Mouse (Mus musculus): Measurements from ENCODE around the gene Kif2c. TPM values are rescaled to one million over a fixed set of nuclear protein-coding genes. Genes with fewer than 3 reads are reported as not detected.

Kif2c gene
- polyA plus RNA-seq, 1 experiment = 16.5 TPM

- Histone ChIP-seq H3K4me3 (ENCODE audit: control insufficient read depth, insufficient read depth, low read length) (no peak within 1 kb of the TSS), H3K27me3 (ENCODE audit: control insufficient read depth, insufficient read depth, low read length) (no peaks in the 10 kb centered on the region), H3K36me3 (ENCODE audit: control insufficient read depth, insufficient read depth, low read length) (no peaks in the 10 kb centered on the region), H3K27ac (ENCODE audit: control insufficient read depth, insufficient read depth, low read length) (peak within 1 kb of the TSS; percentile 86), H3K4me1 (replicated peaks; ENCODE audit: control insufficient read depth, insufficient read depth, low read length) (peaks cover 30% of the 10 kb centered on the region)
- WGBS = 82% methylated on average over 9 of the region's 9 CpGs
- TF ChIP-seq CTCF (IDR thresholded peaks at IDR 0.05; ENCODE audit: borderline replicate concordance, control insufficient read depth, extremely low read depth, insufficient read depth, low read length, poor library complexity) (no peak), POLR2A (IDR thresholded peaks at IDR 0.05; ENCODE audit: control insufficient read depth, extremely low read depth, insufficient read depth, low read length, poor library complexity) (no peak)
- no peak for DNase-seq
Measured at GRCm38 (mm10) chr4:117126675-117127290, 55.7 kb downstream of the Kif2c start, which contains the start of gene Tctex1d4. Gene Tctex1d4, plus strand, starts transcription at chr4:117126794.

GRCm38 (mm10) chr4:117125910-117126674 lies 56.3 kb downstream of the Kif2c start:
- peak; percentile 73 for DNase-seq
- H3K4me3 ChIP-seq (ENCODE audit: control insufficient read depth, insufficient read depth, low read length) = no peak overlapping the region

GRCm38 (mm10) chr4:117125348-117125909 lies 57.0 kb downstream of the Kif2c start, which contains the start of gene Btbd19:
Gene Btbd19, minus strand, starts transcription at chr4:117125725.
- Histone ChIP-seq H3K4me3 (ENCODE audit: control insufficient read depth, insufficient read depth, low read length) (no peak within 1 kb of the TSS), H3K27me3 (ENCODE audit: control insufficient read depth, insufficient read depth, low read length) (no peaks in the 10 kb centered on the region), H3K27ac (ENCODE audit: control insufficient read depth, insufficient read depth, low read length) (peak within 1 kb of the TSS; percentile 86), H3K4me1 (replicated peaks; ENCODE audit: control insufficient read depth, insufficient read depth, low read length) (peaks cover 30% of the 10 kb centered on the region), H3K36me3 (ENCODE audit: control insufficient read depth, insufficient read depth, low read length) (no peaks in the 10 kb centered on the region)
- TF ChIP-seq POLR2A (IDR thresholded peaks at IDR 0.05; ENCODE audit: control insufficient read depth, extremely low read depth, insufficient read depth, low read length, poor library complexity) = no peak
- TF ChIP-seq CTCF (IDR thresholded peaks at IDR 0.05; ENCODE audit: borderline replicate concordance, control insufficient read depth, extremely low read depth, insufficient read depth, low read length, poor library complexity) = no peak
- 67% methylated on average over 8 of the region's 8 CpGs for WGBS
- DNase-seq = no peak

More at GRCm38 (mm10) chr4:117125910-117126674, 56.3 kb downstream of the Kif2c start:
- no peaks in the 10 kb centered on the region for H3K36me3 ChIP-seq (ENCODE audit: control insufficient read depth, insufficient read depth, low read length)
- peak overlapping the region; percentile 86 for H3K27ac ChIP-seq (ENCODE audit: control insufficient read depth, insufficient read depth, low read length)
- no peak for TF ChIP-seq CTCF (IDR thresholded peaks at IDR 0.05; ENCODE audit: borderline replicate concordance, control insufficient read depth, extremely low read depth, insufficient read depth, low read length, poor library complexity)
- 54% methylated on average over 15 of the region's 15 CpGs for WGBS
- H3K4me1 ChIP-seq (replicated peaks; ENCODE audit: control insufficient read depth, insufficient read depth, low read length) = peaks cover 30% of the 10 kb centered on the region
- H3K27me3 ChIP-seq (ENCODE audit: control insufficient read depth, insufficient read depth, low read length) = no peaks in the 10 kb centered on the region

- WGBS = 7% methylated on average over 14 of the region's 14 CpGs
- Histone ChIP-seq H3K27ac (ENCODE audit: control insufficient read depth, insufficient read depth, low read length) (peak overlapping the region; percentile 86), H3K36me3 (ENCODE audit: control insufficient read depth, insufficient read depth, low read length) (no peaks in the 10 kb centered on the region), H3K27me3 (ENCODE audit: control insufficient read depth, insufficient read depth, low read length) (no peaks in the 10 kb centered on the region), H3K4me1 (replicated peaks; ENCODE audit: control insufficient read depth, insufficient read depth, low read length) (peaks cover 34% of the 10 kb centered on the region), H3K4me3 (ENCODE audit: control insufficient read depth, insufficient read depth, low read length) (no peak overlapping the region)
- TF ChIP-seq CTCF (IDR thresholded peaks at IDR 0.05; ENCODE audit: borderline replicate concordance, control insufficient read depth, extremely low read depth, insufficient read depth, low read length, poor library complexity) = no peak
- no peak for TF ChIP-seq POLR2A (IDR thresholded peaks at IDR 0.05; ENCODE audit: control insufficient read depth, extremely low read depth, insufficient read depth, low read length, poor library complexity)
- DNase-seq = peak; percentile 74
Measured at GRCm38 (mm10) chr4:117124518-117125347, 57.7 kb downstream of the Kif2c start.

GRCm38 (mm10) chr4:117124218-117124517 lies 58.3 kb downstream of the Kif2c start:
- no peak for DNase-seq
- peak overlapping the region; percentile 86 for H3K27ac ChIP-seq (ENCODE audit: control insufficient read depth, insufficient read depth, low read length)
- no peaks in the 10 kb centered on the region for H3K36me3 ChIP-seq (ENCODE audit: control insufficient read depth, insufficient read depth, low read length)
- H3K4me3 ChIP-seq (ENCODE audit: control insufficient read depth, insufficient read depth, low read length) = no peak overlapping the region
- no peak for TF ChIP-seq CTCF (IDR thresholded peaks at IDR 0.05; ENCODE audit: borderline replicate concordance, control insufficient read depth, extremely low read depth, insufficient read depth, low read length, poor library complexity)
- TF ChIP-seq POLR2A (IDR thresholded peaks at IDR 0.05; ENCODE audit: control insufficient read depth, extremely low read depth, insufficient read depth, low read length, poor library complexity) = no peak
- WGBS = 41% methylated on average over 3 of the region's 3 CpGs
- H3K4me1 ChIP-seq (replicated peaks; ENCODE audit: control insufficient read depth, insufficient read depth, low read length) = peaks cover 34% of the 10 kb centered on the region
- H3K27me3 ChIP-seq (ENCODE audit: control insufficient read depth, insufficient read depth, low read length) = no peaks in the 10 kb centered on the region
